Mouse (Mus musculus) hindbrain, embryonic 13.5 days (tissue): ENCODE data around the gene Wdr45. TPM values are rescaled to one million over a fixed set of nuclear protein-coding genes. Genes with fewer than 3 reads are reported as not detected.
A peak's percentile ranks its signal among the peaks of the same experiment; 100 is the strongest.
"Not testable (repeated sequence)": the region's sequence is repeated elsewhere in the genome, so short reads cannot be mapped to it uniquely, and the experiment has no call there.

Experiments
- ATAC-seq: fragments of 200-750 bp; cut with Nextera tagmentation; 2 replicates; pipeline ENCODE4 v1.8.0; 2017; ENCODE audit warnings: moderate TSS enrichment; ENCODE audit not compliant: low FRiP score
- H3K27ac ChIP-seq: fragments of 300-500 bp; sonication (generic); 2 replicates; pipeline ENCODE4 v1.5.1; 2015; ENCODE audit warnings: inconsistent platforms, mild to moderate bottlenecking, moderate library complexity
- H3K27me3 ChIP-seq: fragments of 300-500 bp; sonication (generic); 2 replicates; pipeline ENCODE4 v1.6.1; 2015; ENCODE audit warnings: mild to moderate bottlenecking, inconsistent platforms
- H3K36me3 ChIP-seq: fragments of 300-500 bp; sonication (generic); 2 replicates; pipeline ENCODE4 v1.6.1; 2015; ENCODE audit warnings: mild to moderate bottlenecking, inconsistent platforms
- H3K4me1 ChIP-seq: fragments of 300-500 bp; sonication (generic); replicated peaks from 2 replicates; pipeline ENCODE4 v1.6.1; 2015; ENCODE audit warnings: inconsistent platforms
- H3K4me2 ChIP-seq: fragments of 300-500 bp; sonication (generic); 2 replicates; pipeline ENCODE4 v1.6.1; 2015; ENCODE audit warnings: inconsistent platforms, mild to moderate bottlenecking, moderate library complexity
- H3K4me3 ChIP-seq: fragments of 300-500 bp; sonication (generic); 2 replicates; pipeline ENCODE4 v1.5.1; 2015; ENCODE audit warnings: mild to moderate bottlenecking, inconsistent platforms
- H3K9ac ChIP-seq: fragments of 300-500 bp; sonication (generic); 2 replicates; pipeline ENCODE4 v1.6.1; 2015; ENCODE audit warnings: mild to moderate bottlenecking, inconsistent platforms
- H3K9me3 ChIP-seq: fragments of 300-500 bp; sonication (generic); 2 replicates; pipeline ENCODE4 v1.6.1; 2016; ENCODE audit warnings: inconsistent platforms
- WGBS: fragments of 180-500 bp; shearing (Covaris S2); methylation state at CpG from one replicate; pipeline ENCODE4 v1.1.7; 2015; 5-methylcytosine and 5-hydroxymethylcytosine counted together
- polyA plus RNA-seq: library from polyadenylated mRNA; unstranded; fragments of >200 nt; fragmentation: Nextera tagmentation; extraction: Ambion mirVana; gene quantifications from 2 replicates; pipeline ENCODE4 v1.2.1, GENCODE M21; 2015

The Wdr45 gene
- polyA plus RNA-seq = 32.2 and 32.4 TPM in 2 replicates

DNA sequence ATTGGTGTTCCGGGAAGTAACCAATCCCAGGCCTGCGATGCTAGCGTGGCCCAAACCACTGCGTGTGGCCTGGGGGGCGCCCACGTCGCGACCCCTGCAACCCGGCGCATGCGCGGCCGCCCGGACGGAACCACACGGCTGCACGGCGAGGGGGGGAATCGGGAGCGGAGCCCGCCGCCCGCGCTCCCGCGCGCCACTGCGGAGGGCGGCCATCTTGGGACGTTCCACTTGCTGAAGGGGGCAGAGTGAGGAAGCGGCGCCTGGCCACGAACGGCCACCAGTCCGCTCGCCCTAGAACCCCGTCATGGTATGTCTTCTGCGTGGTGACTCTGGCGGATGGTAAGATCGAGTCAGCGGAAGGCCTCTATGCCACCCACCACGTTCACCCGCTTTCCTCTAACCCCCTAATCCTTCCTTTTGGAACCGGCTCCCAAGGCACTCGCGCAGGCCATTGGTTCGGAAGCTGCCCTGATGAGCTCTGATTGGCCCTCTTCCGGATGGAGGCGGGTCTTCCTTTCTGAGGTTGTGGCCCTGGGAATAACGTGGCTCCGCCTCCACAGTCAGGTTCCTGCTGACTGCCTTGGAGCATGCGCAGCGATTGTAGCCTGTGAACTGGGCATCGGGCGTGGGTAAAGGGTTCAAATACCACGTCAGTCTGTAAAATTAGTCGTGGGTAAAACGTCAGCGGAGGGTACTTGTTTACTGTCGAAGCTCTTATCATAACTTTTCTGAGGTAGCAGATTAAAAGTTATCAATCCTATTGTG is at the start of gene Wdr45:
Wdr45 (plus strand) TSS at position 199 of the 765 bp plus-strand sequence.
- H3K27me3 ChIP-seq, H3K36me3 ChIP-seq, H3K4me1 ChIP-seq, H3K9me3 ChIP-seq: not testable (repeated sequence)
- WGBS = 13% methylated on average over 30 of the region's 60 CpGs
- peak within 1 kb of the TSS; percentile 35 for H3K4me3 ChIP-seq
- peak within 1 kb of the TSS; percentile 55 for H3K27ac ChIP-seq
- H3K4me2 ChIP-seq = peak within 1 kb of the TSS; percentile 52
- H3K9ac ChIP-seq = peak within 1 kb of the TSS; percentile 51
- peak; percentile 97 for ATAC-seq

DNA sequence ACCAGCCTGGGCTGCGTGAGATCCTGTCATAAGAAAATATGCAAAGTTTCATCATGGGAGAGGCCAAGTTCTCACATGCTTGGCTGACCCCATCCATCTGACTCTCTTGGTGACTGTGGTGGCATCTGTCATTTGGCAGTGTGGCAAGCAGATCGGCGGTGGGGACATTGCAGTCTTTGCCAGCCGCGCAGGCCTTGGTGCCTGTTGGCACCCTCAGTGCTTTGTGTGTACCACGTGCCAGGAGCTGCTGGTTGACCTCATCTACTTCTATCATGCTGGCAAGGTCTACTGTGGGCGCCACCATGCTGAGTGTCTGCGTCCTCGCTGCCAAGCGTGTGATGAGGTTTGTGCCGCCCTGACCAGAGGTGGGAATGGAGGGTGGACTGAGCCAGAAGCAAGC is 49.3 kb upstream of the Wdr45 start:
- H3K4me1 ChIP-seq = no peaks in the 10 kb centered on the region
- 84% methylated on average over 11 of the region's 11 CpGs for WGBS
- H3K27ac ChIP-seq = no peak overlapping the region
- H3K9ac ChIP-seq = no peak overlapping the region
- no peak for ATAC-seq
- no peaks in the 10 kb centered on the region for H3K9me3 ChIP-seq
- H3K4me3 ChIP-seq = no peak overlapping the region
- H3K27me3 ChIP-seq = no peaks in the 10 kb centered on the region
- H3K36me3 ChIP-seq = no peaks in the 10 kb centered on the region
- no peak overlapping the region for H3K4me2 ChIP-seq

DNA sequence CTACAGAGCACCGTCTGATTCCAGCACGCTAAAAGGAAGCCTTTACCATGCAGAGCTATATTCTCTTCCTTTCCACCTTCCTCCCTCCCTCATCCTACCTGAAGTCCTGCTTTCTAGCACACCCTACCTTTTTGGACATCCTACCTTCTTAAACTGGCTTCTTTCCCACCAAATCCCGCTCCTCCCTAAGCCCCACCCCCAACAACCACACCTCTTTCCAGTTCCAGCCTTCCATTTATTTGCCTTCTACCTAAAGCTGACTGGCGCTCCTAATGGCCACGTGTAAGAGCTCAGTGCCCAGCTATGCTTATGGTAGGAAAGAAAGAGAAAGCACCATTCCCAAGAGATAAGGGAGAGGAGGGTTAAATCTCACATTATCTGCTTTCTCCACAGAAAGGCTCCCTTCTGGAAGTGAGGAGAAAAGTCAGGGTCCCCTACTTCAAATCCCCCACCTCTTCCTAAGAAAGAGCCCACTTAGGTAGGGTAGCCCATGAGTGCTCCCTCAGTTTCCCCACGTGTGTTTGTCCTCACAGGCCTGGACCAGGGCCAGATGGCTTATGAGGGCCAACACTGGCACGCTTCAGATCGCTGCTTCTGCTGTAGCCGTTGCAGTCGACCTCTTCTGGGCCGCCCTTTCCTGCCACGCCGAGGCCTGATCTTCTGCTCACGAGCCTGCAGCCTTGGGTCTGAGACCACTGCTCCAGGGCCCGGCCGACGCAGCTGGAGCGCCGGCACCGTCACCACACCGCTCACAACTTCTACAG is 48.2 kb upstream of the Wdr45 start:
- Histone ChIP-seq H3K9me3 (no peaks in the 10 kb centered on the region), H3K27ac (no peak overlapping the region), H3K27me3 (no peaks in the 10 kb centered on the region), H3K4me2 (no peak overlapping the region), H3K36me3 (no peaks in the 10 kb centered on the region), H3K9ac (no peak overlapping the region), H3K4me1 (no peaks in the 10 kb centered on the region), H3K4me3 (no peak overlapping the region)
- WGBS = 80% methylated on average over 21 of the region's 21 CpGs
- ATAC-seq = no peak

DNA sequence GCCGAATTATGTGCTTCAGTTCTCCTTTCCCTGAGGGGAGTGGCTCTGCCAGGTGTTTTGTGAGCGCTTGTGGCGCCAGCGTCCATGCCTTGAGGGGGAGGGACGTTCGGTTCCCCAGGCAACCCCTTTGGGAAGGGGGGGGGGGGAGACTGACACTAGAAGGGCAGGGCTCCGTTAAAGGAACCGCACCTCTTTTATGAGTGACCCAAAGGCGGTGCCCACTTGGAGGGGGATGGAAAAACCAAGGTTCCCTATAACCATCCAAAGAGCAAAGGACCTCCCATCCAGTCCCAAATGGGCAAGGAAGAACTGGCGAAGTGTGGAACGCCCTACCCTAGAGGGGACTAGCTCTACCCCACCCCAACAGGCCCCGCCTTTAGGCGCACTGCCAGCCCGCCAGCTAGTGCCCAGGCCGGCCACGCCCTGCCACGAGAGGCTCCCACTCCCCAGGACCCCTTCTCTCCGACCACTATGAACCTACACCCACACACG is 43.7 kb upstream of the Wdr45 start:
- 15% methylated on average over 15 of the region's 19 CpGs for WGBS
- Histone ChIP-seq H3K27me3 (0 out of 2 replicates have a peak, but pooled peaks cover 6% of the 10 kb centered on the region), H3K36me3 (no peaks in the 10 kb centered on the region), H3K27ac (no peak overlapping the region), H3K4me3 (peak overlapping the region; percentile 34), H3K4me2 (peak overlapping the region; percentile 49), H3K9me3 (no peaks in the 10 kb centered on the region), H3K4me1 (no peaks in the 10 kb centered on the region), H3K9ac (0 out of 2 replicates have a peak overlapping the region, but pooled peaks have one; percentile 43)
- ATAC-seq = peak; percentile 60; the same call in 1 of the 2 replicates

DNA sequence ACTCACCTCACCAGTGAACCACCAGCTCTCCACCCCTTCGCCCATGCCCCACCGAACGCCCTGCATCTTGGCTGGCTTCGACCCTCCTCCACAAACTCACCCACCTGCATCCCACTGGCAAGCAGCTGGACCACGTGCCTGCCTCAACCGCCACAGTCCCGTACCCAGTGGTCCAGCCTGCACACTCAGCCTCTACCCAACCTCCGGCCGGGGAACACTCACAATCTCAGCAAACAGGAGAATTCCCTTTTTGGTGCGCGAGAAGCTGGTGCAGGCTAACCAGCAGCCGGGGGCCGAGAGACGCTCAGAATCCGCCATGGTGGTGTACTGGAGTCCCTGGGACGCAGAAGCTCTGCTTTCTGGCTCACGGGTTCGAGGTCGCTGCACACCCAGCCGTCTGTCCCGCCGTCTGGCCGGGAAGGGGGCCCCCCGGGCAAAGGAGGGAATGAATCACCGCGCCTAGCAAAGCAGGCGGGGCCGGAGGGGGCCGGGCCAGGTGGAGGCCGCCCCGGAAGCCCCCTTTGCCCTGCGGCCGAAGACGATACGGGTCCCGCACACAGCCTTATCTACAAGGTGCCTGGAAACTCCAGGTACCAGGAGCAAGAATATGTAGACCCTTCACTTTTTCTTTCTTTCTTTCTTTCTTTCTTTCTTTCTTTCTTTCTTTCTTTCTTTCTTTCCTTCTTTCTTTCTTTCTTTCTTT is 43.1 kb upstream of the Wdr45 start, which contains the start of gene Plp2:
Plp2 (minus strand) TSS at position 470 of the 703 bp plus-strand sequence.
- Histone ChIP-seq H3K36me3 (no peaks in the 10 kb centered on the region), H3K27ac (no peak within 1 kb of the TSS), H3K27me3 (0 out of 2 replicates have a peak, but pooled peaks cover 6% of the 10 kb centered on the region), H3K9me3 (no peaks in the 10 kb centered on the region), H3K9ac (peak within 1 kb of the TSS; percentile 43; the same call in 1 of the 2 replicates), H3K4me2 (peak within 1 kb of the TSS; percentile 49), H3K4me3 (peak within 1 kb of the TSS; percentile 34), H3K4me1 (no peaks in the 10 kb centered on the region)
- peak; percentile 71; the same call in 1 of the 2 replicates for ATAC-seq
- WGBS = 17% methylated on average over 25 of the region's 36 CpGs

DNA sequence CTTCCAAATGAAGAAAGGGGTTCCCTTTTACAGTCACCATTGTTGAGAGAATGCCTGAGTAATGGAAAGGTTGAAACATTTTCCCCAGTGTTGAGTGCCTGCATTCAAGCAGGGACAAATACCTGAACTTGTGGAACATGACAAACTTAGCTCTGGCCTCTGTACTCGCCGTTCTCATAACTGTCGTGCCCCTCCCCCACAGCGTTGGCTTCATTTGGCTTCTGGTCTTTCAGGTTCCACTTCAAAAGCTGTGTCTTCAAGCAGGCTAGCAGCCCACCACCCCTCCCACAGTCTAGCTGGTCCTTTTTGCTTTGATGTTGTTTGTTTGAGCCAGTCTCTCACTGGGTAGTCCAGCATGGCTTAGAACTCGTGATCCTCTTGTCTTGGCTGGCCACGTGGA is 41.4 kb upstream of the Wdr45 start:
- Histone ChIP-seq H3K27me3 (0 out of 2 replicates have a peak, but pooled peaks cover 6% of the 10 kb centered on the region), H3K4me2 (no peak overlapping the region), H3K9me3 (no peaks in the 10 kb centered on the region), H3K4me3 (no peak overlapping the region), H3K36me3 (no peaks in the 10 kb centered on the region), H3K4me1 (no peaks in the 10 kb centered on the region), H3K27ac (no peak overlapping the region), H3K9ac (no peak overlapping the region)
- no peak for ATAC-seq
- WGBS = 54% methylated on average over 6 of the region's 6 CpGs

DNA sequence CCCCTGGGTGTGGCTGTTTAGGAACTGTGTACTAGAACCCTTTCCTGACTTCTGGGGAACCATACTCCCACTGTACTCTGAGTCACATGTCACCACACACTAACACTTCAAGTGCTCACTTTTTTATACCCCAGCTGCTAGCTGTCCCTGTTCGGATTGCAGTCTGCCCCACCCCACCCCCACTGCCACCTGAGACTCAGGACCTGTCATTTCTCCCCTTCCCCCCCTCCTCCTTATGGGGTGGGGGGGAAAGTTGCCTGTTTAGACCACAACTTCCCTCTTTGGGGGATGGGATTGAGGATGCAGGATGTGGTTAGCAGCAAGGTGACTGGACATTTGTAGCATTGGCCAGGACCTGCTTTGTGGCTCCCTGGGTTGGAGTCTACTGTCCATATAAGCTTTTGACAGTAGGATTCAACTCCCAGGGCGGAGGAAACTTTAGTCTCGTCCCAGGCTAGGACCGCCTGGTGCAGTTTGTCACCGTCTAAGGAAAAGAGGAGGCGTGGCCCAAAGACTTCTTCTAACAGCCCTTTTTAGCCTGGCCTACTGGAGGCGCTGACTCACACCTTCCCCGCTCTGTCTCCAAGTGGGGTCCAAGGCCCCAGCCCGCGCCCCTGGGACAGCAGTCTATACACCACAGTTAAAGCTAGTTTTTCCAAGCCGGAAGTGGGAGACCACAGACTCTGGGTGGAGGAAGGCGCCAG is 40.4 kb upstream of the Wdr45 start:
- Histone ChIP-seq H3K9ac (no peak overlapping the region), H3K4me2 (peak overlapping the region; percentile 45; the same call in 1 of the 2 replicates), H3K4me1 (no peaks in the 10 kb centered on the region), H3K27ac (no peak overlapping the region), H3K27me3 (0 out of 2 replicates have a peak, but pooled peaks cover 6% of the 10 kb centered on the region), H3K4me3 (no peak overlapping the region), H3K36me3 (no peaks in the 10 kb centered on the region), H3K9me3 (no peaks in the 10 kb centered on the region)
- 36% methylated on average over 12 of the region's 12 CpGs for WGBS
- no peak for ATAC-seq

DNA sequence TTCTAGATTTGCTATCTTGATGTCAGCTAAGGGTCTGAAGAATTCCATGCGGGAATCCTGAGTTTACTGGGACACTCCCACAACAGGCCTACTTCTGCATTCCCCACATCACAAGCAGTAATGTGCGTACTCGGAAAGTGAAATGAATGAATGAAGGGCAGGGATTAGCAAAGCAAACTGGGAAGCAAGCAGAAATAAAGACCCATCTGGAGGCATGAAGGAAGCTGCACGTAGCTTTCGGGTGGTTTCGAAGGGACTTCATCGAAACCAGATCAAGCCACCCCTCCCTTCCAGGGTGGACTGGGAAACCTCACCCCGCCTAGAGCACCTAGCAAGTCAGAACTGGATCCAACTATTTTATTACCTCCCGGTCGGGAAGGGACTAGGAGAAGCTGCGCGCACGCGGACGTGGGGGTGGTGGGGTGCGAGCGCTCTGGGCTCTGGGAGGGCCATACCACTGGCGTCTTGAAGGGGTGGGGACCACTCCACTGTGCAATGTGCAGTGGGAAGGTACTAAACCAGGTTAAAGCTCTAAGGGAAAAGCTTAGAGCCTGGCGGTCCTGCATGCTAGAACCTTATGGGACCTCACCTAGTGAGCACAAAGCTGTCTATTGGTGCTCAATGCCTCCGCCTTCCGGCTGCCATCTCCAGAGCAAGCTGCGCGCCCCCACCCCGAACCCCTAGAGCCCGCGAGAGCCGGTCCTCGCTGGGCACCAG is 39.7 kb upstream of the Wdr45 start:
- no peak overlapping the region for H3K27ac ChIP-seq
- WGBS = 35% methylated on average over 28 of the region's 28 CpGs
- ATAC-seq = peak; percentile 22; the same call in 1 of the 2 replicates

DNA sequence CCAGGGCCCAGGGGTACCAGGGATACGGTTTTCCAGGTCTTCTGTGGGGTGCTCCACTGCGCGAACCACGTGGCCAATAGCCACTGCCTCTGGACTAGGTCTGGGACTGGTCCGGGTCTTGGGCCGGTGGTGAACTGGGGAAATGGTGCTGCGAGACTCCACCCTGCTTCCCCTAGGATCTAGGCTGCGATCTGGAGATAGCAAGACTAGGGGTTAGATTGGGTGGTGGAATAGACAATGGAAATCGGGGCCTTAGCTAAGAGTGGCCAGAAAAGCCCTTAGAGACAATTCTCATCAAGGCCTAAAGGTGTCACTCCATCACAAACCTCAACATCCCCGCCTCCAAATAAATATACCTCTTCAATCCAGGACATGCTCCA is 39.1 kb upstream of the Wdr45 start:
- Histone ChIP-seq H3K27me3 (0 out of 2 replicates have a peak, but pooled peaks cover 6% of the 10 kb centered on the region), H3K36me3 (no peaks in the 10 kb centered on the region), H3K4me2 (peak overlapping the region; percentile 45), H3K9me3 (no peaks in the 10 kb centered on the region), H3K9ac (0 out of 2 replicates have a peak overlapping the region, but pooled peaks have one; percentile 24), H3K27ac (no peak overlapping the region), H3K4me1 (no peaks in the 10 kb centered on the region), H3K4me3 (peak overlapping the region; percentile 23)
- ATAC-seq = 0 out of 2 replicates have a peak, but pooled peaks have one; percentile 9
- WGBS = 34% methylated on average over 10 of the region's 10 CpGs

More for the DNA sequence above, 39.7 kb upstream of the Wdr45 start:
- Histone ChIP-seq H3K9ac (0 out of 2 replicates have a peak overlapping the region, but pooled peaks have one; percentile 24), H3K27me3 (0 out of 2 replicates have a peak, but pooled peaks cover 6% of the 10 kb centered on the region), H3K36me3 (no peaks in the 10 kb centered on the region), H3K9me3 (no peaks in the 10 kb centered on the region), H3K4me2 (peak overlapping the region; percentile 45), H3K4me3 (peak overlapping the region; percentile 23), H3K4me1 (no peaks in the 10 kb centered on the region)

DNA sequence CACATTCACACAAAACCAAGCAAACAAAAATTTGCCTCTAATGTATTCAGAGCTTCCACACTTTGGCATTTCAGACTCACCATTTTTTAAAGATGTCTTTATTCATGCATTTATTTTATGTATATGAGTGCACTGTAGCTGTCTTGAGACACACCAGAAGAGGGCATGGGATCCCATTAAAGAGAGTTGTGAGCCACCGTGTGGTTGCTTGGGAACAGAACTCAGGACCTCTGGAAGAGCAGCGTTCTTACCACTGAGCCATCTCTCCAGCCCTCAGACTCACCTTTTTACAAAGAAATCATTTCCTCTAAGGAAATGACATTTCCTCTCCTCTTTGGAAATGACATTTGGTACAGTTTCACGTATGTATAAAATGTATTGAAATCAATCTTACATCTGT is 35.1 kb upstream of the Wdr45 start:
- 0 out of 2 replicates have a peak, but pooled peaks cover 3% of the 10 kb centered on the region for H3K27me3 ChIP-seq
- no peak overlapping the region for H3K4me2 ChIP-seq
- ATAC-seq = no peak
- no peak overlapping the region for H3K27ac ChIP-seq
- H3K4me1 ChIP-seq = no peaks in the 10 kb centered on the region
- no peak overlapping the region for H3K4me3 ChIP-seq
- no peaks in the 10 kb centered on the region for H3K36me3 ChIP-seq
- no peak overlapping the region for H3K9ac ChIP-seq
- H3K9me3 ChIP-seq = no peaks in the 10 kb centered on the region
- WGBS = 42% methylated on average over 3 of the region's 3 CpGs
